Mouse (Mus musculus) liver, embryonic 11.5 days (tissue): Measurements from ENCODE around the gene Inafm1. TPM values are rescaled to one million over a fixed set of nuclear protein-coding genes. Genes with fewer than 3 reads are reported as not detected.

Experiments
- ATAC-seq: fragments of 200-750 bp; cut with Nextera tagmentation; replicated peaks from 2 replicates; pipeline ENCODE4 v1.8.0; 2017; ENCODE audit warnings: moderate number of reproducible peaks, mild to moderate bottlenecking, moderate TSS enrichment, moderate library complexity; ENCODE audit not compliant: low FRiP score
- DNase-seq: peaks from one replicate; pipeline ENCODE4 v3.0.0-alpha.2; 2017; ENCODE audit warnings: low spot score
- H3K27ac ChIP-seq: fragments of 300-500 bp; sonication (generic); 2 replicates; pipeline ENCODE4 v1.5.1; 2014; ENCODE audit warnings: mild to moderate bottlenecking, low read depth, low read length, control low read depth
- H3K27me3 ChIP-seq: fragments of 300-500 bp; sonication (generic); replicated peaks from 2 replicates; pipeline ENCODE4 v1.6.1; 2014; ENCODE audit warnings: low read length, mixed read lengths; ENCODE audit not compliant: control insufficient read depth, insufficient read depth
- H3K36me3 ChIP-seq: fragments of 300-500 bp; sonication (generic); 2 replicates; pipeline ENCODE4 v1.6.1; 2014; ENCODE audit warnings: mild to moderate bottlenecking, low read length, moderate library complexity, mixed read lengths; ENCODE audit not compliant: control insufficient read depth, insufficient read depth
- H3K4me1 ChIP-seq: fragments of 300-500 bp; sonication (generic); replicated peaks from 2 replicates; pipeline ENCODE4 v1.6.1; 2014; ENCODE audit warnings: low read length, mixed read lengths; ENCODE audit not compliant: control insufficient read depth, insufficient read depth
- H3K4me2 ChIP-seq: fragments of 300-500 bp; sonication (generic); 2 replicates; pipeline ENCODE4 v1.6.1; 2014; ENCODE audit warnings: mild to moderate bottlenecking, control low read depth, moderate library complexity
- H3K4me3 ChIP-seq: fragments of 300-500 bp; sonication (generic); 2 replicates; pipeline ENCODE4 v1.5.1; 2014; ENCODE audit warnings: low read depth, low read length, control low read depth
- H3K9ac ChIP-seq: fragments of 300-500 bp; sonication (generic); 2 replicates; pipeline ENCODE4 v1.6.1; 2014; ENCODE audit warnings: low read depth, low read length, control low read depth
- H3K9me3 ChIP-seq: fragments of 300-500 bp; sonication (generic); 2 replicates; pipeline ENCODE4 v1.6.1; 2016; ENCODE audit warnings: low read length, inconsistent platforms, mixed read lengths; ENCODE audit not compliant: control insufficient read depth
- WGBS: fragments of 180-500 bp; shearing (Covaris S2); extraction: QIAGEN DNeasy Blood & Tissue Kit; methylation state at CpG from one replicate; pipeline ENCODE4 v1.1.7; 2014; 5-methylcytosine and 5-hydroxymethylcytosine counted together
- polyA plus RNA-seq: library from polyadenylated mRNA; unstranded; fragments of >200 nt; fragmentation: Nextera tagmentation; extraction: Ambion mirVana; gene quantifications from 2 replicates; pipeline ENCODE4 v1.2.1, GENCODE M21; 2014

Gene Inafm1
- polyA plus RNA-seq, 1 experiment from 2014 or later = 10.6 TPM

DNA sequence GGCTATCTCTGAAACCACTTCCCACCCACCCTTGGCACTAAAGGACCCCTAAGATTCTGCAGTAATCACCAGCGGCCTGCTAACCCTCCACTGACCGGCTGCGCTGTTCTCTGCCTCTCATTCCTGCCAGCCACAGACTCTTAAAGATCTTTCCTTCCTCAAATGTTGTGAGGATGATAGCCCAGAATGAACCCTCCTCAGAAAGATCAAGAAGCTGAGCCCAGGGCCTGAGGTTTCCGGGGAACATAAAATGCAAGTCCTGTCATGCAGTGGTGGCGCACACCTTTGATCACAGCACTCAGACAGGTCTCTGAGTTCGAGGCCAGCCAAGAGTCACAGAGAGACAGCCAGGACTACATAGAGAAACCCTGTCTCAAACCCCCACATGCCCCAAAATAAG is 31.2 kb downstream of the Inafm1 start:
- Histone ChIP-seq H3K9me3 (no peaks in the 10 kb centered on the region), H3K27me3 (no peaks in the 10 kb centered on the region), H3K27ac (peak overlapping the region; percentile 46; the same call in 1 of the 2 replicates), H3K4me2 (peak overlapping the region; percentile 47), H3K4me1 (peaks cover 37% of the 10 kb centered on the region), H3K36me3 (0 out of 2 replicates have a peak, but pooled peaks cover 3% of the 10 kb centered on the region), H3K9ac (peak overlapping the region; percentile 27), H3K4me3 (no peak overlapping the region)
- WGBS = 38% methylated on average over 6 of the region's 6 CpGs
- no peak for DNase-seq
- no peak for ATAC-seq

GRCm38 (mm10) chr7:16241787-16242186 is 31.6 kb downstream of the Inafm1 start:
- Histone ChIP-seq H3K27me3 (no peaks in the 10 kb centered on the region), H3K4me1 (peaks cover 37% of the 10 kb centered on the region), H3K36me3 (0 out of 2 replicates have a peak, but pooled peaks cover 3% of the 10 kb centered on the region), H3K27ac (peak overlapping the region; percentile 26; the same call in 1 of the 2 replicates), H3K9me3 (no peaks in the 10 kb centered on the region), H3K4me3 (peak overlapping the region; percentile 11; the same call in 1 of the 2 replicates), H3K9ac (peak overlapping the region; percentile 27), H3K4me2 (peak overlapping the region; percentile 47)
- no peak for DNase-seq
- 39% methylated on average over 11 of the region's 11 CpGs for WGBS
- ATAC-seq = peak; percentile 27; the same call in 1 of the 2 replicates

DNA sequence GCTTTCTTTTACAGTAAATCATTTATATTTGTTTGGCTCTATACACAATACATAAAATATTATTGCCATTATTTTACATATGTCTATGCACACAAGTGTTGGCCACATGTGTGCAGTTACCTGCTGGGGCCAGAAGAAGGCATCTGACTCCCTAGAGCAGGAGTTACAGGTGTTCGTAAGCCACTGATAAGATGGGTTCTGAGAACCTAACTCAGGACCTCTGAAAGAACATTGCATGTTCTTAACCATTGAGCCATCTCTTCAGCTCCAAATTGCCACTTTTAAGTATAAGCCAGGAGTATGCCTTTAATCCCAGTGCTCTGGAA is 32.5 kb downstream of the Inafm1 start:
- Histone ChIP-seq H3K4me1 (peaks cover 37% of the 10 kb centered on the region), H3K9ac (no peak overlapping the region), H3K9me3 (no peaks in the 10 kb centered on the region), H3K36me3 (0 out of 2 replicates have a peak, but pooled peaks cover 3% of the 10 kb centered on the region), H3K27ac (peak overlapping the region; percentile 86), H3K27me3 (no peaks in the 10 kb centered on the region), H3K4me2 (peak overlapping the region; percentile 62), H3K4me3 (no peak overlapping the region)
- WGBS = 62% methylated on average over 1 of the region's 1 CpGs
- DNase-seq = no peak
- peak; percentile 27 for ATAC-seq

DNA sequence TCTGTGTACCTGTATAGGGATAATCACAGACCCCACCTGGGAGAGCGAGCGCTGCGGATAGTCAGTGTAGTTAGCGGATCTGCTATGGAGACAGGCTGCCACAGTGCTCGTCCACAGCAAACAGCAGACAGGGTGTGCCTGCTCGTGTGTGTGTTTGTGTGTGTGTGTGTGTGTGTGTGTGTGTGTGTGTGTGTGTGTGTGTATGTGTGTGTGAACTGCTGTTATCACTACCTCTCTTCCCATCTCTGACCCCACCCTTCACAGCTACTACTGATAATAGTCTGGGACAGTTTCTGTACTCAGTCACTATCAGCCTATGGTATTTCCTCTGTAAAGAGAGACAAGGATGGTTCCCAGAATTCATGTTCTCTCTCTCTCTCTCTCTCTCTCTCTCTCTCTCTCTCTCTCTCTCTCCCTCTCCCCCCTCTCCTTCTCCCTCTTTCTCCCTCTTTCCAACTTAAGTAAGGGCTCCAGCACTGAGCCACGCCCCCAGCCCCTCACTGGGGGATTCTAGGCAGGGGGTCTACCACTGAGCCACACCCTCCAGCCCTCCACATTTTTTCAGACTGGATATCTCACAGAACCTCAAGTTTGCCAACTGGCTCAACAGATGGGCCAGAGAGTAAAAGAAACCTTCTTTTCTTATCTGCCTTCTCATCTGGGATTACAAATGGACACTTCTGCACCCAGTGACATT is 33.0 kb downstream of the Inafm1 start:
- Histone ChIP-seq H3K4me2 (peak overlapping the region; percentile 62), H3K9me3 (no peaks in the 10 kb centered on the region), H3K27ac (peak overlapping the region; percentile 86), H3K4me3 (peak overlapping the region; percentile 23), H3K4me1 (peaks cover 37% of the 10 kb centered on the region), H3K9ac (peak overlapping the region; percentile 55; the same call in 1 of the 2 replicates), H3K27me3 (no peaks in the 10 kb centered on the region), H3K36me3 (0 out of 2 replicates have a peak, but pooled peaks cover 3% of the 10 kb centered on the region)
- 39% methylated on average over 7 of the region's 7 CpGs for WGBS
- DNase-seq = no peak
- peak; percentile 92 for ATAC-seq

DNA sequence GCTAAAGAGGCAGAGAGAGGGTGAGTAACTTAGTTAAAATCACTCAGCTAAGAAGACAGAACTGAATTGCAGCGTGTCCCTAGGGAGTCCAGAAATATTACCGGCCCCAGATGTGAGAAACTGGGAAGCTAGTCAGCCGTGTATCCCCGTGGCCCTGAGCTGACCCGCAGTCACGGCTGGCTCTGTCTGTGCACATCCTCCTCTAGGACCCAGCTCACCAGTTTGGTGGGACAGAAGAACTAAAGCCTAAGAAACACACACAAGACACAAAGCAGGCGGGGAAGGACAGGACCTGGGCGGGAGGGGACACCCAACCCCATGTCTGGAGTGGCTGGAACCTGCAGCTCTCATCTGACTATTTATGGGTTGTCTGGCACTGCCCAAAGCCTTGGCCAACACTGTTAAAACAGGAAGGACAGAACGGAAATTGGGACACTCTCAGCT is 33.8 kb downstream of the Inafm1 start:
- DNase-seq (no peak), ATAC-seq (0 out of 2 replicates have a peak, but pooled peaks have one; percentile 8)
- peaks cover 37% of the 10 kb centered on the region for H3K4me1 ChIP-seq
- H3K4me3 ChIP-seq = peak overlapping the region; percentile 23
- H3K9ac ChIP-seq = peak overlapping the region; percentile 55
- H3K27ac ChIP-seq = peak overlapping the region; percentile 86
- 0 out of 2 replicates have a peak, but pooled peaks cover 3% of the 10 kb centered on the region for H3K36me3 ChIP-seq
- H3K4me2 ChIP-seq = peak overlapping the region; percentile 62
- H3K27me3 ChIP-seq = no peaks in the 10 kb centered on the region
- H3K9me3 ChIP-seq = no peaks in the 10 kb centered on the region
- WGBS = 52% methylated on average over 9 of the region's 9 CpGs

GRCm38 (mm10) chr7:16229869-16230268 is 43.5 kb downstream of the Inafm1 start:
- Histone ChIP-seq H3K4me3 (no peak overlapping the region), H3K9ac (no peak overlapping the region), H3K9me3 (no peaks in the 10 kb centered on the region; the same call in 1 of the 2 replicates), H3K4me2 (no peak overlapping the region), H3K27ac (no peak overlapping the region), H3K36me3 (no peaks in the 10 kb centered on the region), H3K27me3 (no peaks in the 10 kb centered on the region), H3K4me1 (peaks cover 10% of the 10 kb centered on the region)
- WGBS = 38% methylated on average over 5 of the region's 5 CpGs
- no peak for DNase-seq
- ATAC-seq = 0 out of 2 replicates have a peak, but pooled peaks have one; percentile 36

Other genes with a start within 250 kb of the Inafm1 start
- gene Bicra, start 225.7 kb downstream of the Inafm1 start, polyA plus RNA-seq = 5.3 and 7.3 TPM in 2 replicates
- not detected in 2 replicates for gene Zfp541, start 211.8 kb downstream of the Inafm1 start, polyA plus RNA-seq
- gene Napa, start 175.2 kb downstream of the Inafm1 start, polyA plus RNA-seq = 167 and 174 TPM in 2 replicates
- 20.2 and 20.7 TPM in 2 replicates for gene Kptn, start 153.7 kb downstream of the Inafm1 start, polyA plus RNA-seq
- gene Slc8a2, start 143.8 kb downstream of the Inafm1 start, polyA plus RNA-seq = 0.07 and 0.18 TPM in 2 replicates
- gene Meis3, start 98.5 kb downstream of the Inafm1 start, polyA plus RNA-seq = 14.2 and 17.7 TPM in 2 replicates
- 13.8 and 14.4 TPM in 2 replicates for gene Dhx34, start 51.6 kb downstream of the Inafm1 start, polyA plus RNA-seq
- gene C5ar2, start 29.5 kb downstream of the Inafm1 start, polyA plus RNA-seq = 1.3 and 1.8 TPM in 2 replicates
- 2.8 and 3.4 TPM in 2 replicates for gene C5ar1, start 14.1 kb downstream of the Inafm1 start, polyA plus RNA-seq
- 21.7 and 25.3 TPM in 2 replicates for gene Ccdc9, start 13.2 kb upstream of the Inafm1 start, polyA plus RNA-seq
- 4.7 and 6.4 TPM in 2 replicates for gene Bbc3, start 34.8 kb upstream of the Inafm1 start, polyA plus RNA-seq
- 267 and 287 TPM in 2 replicates for gene Sae1, start 114.2 kb upstream of the Inafm1 start, polyA plus RNA-seq
- gene Zc3h4, start 127.3 kb upstream of the Inafm1 start, polyA plus RNA-seq = 14.1 and 18.6 TPM in 2 replicates
- gene Tmem160, start 179.2 kb upstream of the Inafm1 start, polyA plus RNA-seq = 54.4 and 54.5 TPM in 2 replicates
- gene Npas1, start 204.1 kb upstream of the Inafm1 start, polyA plus RNA-seq = 0.18 and 0.22 TPM in 2 replicates